Mouse (Mus musculus) forebrain, embryonic 16.5 days (tissue): ENCODE results near the gene Sigmar1. TPM values are rescaled to one million over a fixed set of nuclear protein-coding genes. Genes with fewer than 3 reads are reported as not detected.
A peak's percentile ranks its signal among the peaks of the same experiment; 100 is the strongest.

Source experiments
- ATAC-seq: fragments of 200-750 bp; cut with Nextera tagmentation; 2 replicates; pipeline ENCODE4 v1.8.0; 2017; ENCODE audit warnings: mild to moderate bottlenecking, moderate library complexity
- H3K27ac ChIP-seq: fragments of 300-500 bp; sonication (generic); 2 replicates; pipeline ENCODE4 v1.5.1; 2014; ENCODE audit warnings: low read length, control low read depth
- H3K27me3 ChIP-seq: fragments of 300-500 bp; sonication (generic); replicated peaks from 2 replicates; pipeline ENCODE4 v1.6.1; 2014; ENCODE audit warnings: low read length; ENCODE audit not compliant: control insufficient read depth, insufficient read depth
- H3K36me3 ChIP-seq: fragments of 300-500 bp; sonication (generic); 2 replicates; pipeline ENCODE4 v1.6.1; 2014; ENCODE audit not compliant: control insufficient read depth, insufficient read depth
- H3K4me1 ChIP-seq: fragments of 300-500 bp; sonication (generic); replicated peaks from 2 replicates; pipeline ENCODE4 v1.6.1; 2014; ENCODE audit warnings: low read length; ENCODE audit not compliant: control insufficient read depth, insufficient read depth
- H3K4me2 ChIP-seq: fragments of 300-500 bp; sonication (generic); 2 replicates; pipeline ENCODE4 v1.6.1; 2014; ENCODE audit warnings: mild to moderate bottlenecking, low read length, control low read depth
- H3K4me3 ChIP-seq: fragments of 300-500 bp; sonication (generic); replicated peaks from 2 replicates; pipeline ENCODE4 v1.5.1; 2014; ENCODE audit warnings: mild to moderate bottlenecking, low read length, control low read depth
- H3K9ac ChIP-seq: fragments of 300-500 bp; sonication (generic); replicated peaks from 2 replicates; pipeline ENCODE4 v1.6.1; 2014; ENCODE audit warnings: low read depth, low read length, control low read depth
- H3K9me3 ChIP-seq: fragments of 300-500 bp; sonication (generic); 2 replicates; pipeline ENCODE4 v1.6.1; 2016; ENCODE audit warnings: low read length; ENCODE audit not compliant: control insufficient read depth
- WGBS: fragments of 180-500 bp; shearing (Covaris S2); extraction: QIAGEN DNeasy Blood & Tissue Kit; methylation state at CpG from one replicate; pipeline ENCODE4 v1.1.7; 2014; 5-methylcytosine and 5-hydroxymethylcytosine counted together
- polyA plus RNA-seq: library from polyadenylated mRNA; unstranded; fragments of >200 nt; fragmentation: Nextera tagmentation; extraction: Ambion mirVana; gene quantifications from 2 replicates; pipeline ENCODE4 v1.2.1, GENCODE M21; 2015

The Sigmar1 gene
- polyA plus RNA-seq, 1 experiment from 2014 or later: 55.8 TPM

DNA sequence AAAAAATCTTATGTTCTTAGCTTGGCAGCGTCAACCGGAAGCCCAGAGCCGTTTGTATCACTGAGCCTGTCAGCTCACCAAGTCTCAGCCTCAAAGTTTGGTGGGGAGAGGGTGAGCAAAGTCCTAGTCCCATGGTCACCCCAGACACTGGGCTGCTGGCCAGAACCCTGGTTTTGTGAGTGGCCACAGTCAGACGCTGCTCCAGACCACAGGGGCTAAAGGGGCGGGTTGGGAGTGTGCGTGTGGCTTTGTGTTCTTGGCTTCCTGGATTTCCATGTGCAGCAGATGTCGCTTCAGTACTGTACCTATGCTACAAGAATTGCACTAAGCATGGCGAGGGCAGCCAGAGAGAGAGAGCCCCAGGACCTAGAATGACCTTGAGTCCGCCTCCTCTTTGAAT is 3.2 kb upstream of the Sigmar1 start:
- H3K9me3 ChIP-seq: no peaks in the 10 kb centered on the region
- H3K36me3 ChIP-seq: no peaks in the 10 kb centered on the region
- no peak overlapping the region for H3K4me3 ChIP-seq
- WGBS: 77% methylated on average over 9 of the region's 9 CpGs
- no peak overlapping the region for H3K27ac ChIP-seq
- no peak overlapping the region for H3K4me2 ChIP-seq
- no peak overlapping the region for H3K9ac ChIP-seq
- peaks cover 40% of the 10 kb centered on the region for H3K4me1 ChIP-seq
- ATAC-seq: no peak
- no peaks in the 10 kb centered on the region for H3K27me3 ChIP-seq

DNA sequence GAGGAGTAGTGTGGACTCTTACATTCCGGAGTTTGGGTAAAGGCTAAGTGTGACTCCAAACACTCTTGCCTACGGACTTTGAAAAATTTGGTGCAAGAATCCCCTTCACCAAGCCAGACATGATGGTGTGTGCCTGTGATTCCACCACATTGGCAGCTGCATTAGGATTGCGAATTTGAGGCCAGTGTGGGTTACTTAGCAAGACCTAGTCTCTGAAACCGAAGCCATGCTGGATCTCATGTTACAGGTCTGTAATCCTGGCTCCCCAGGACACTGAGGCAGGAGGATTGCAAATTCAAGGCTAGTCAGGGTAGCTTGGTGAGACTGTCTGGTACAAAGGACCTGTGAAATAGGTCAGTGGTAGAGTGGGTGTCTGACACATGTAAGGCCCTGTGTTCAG is 2.7 kb upstream of the Sigmar1 start:
- Histone ChIP-seq H3K27me3 (no peaks in the 10 kb centered on the region), H3K4me2 (no peak overlapping the region), H3K36me3 (no peaks in the 10 kb centered on the region), H3K4me3 (no peak overlapping the region), H3K9me3 (no peaks in the 10 kb centered on the region), H3K27ac (no peak overlapping the region), H3K4me1 (peaks cover 40% of the 10 kb centered on the region), H3K9ac (no peak overlapping the region)
- ATAC-seq: no peak
- WGBS: 93% methylated on average over 4 of the region's 4 CpGs

DNA sequence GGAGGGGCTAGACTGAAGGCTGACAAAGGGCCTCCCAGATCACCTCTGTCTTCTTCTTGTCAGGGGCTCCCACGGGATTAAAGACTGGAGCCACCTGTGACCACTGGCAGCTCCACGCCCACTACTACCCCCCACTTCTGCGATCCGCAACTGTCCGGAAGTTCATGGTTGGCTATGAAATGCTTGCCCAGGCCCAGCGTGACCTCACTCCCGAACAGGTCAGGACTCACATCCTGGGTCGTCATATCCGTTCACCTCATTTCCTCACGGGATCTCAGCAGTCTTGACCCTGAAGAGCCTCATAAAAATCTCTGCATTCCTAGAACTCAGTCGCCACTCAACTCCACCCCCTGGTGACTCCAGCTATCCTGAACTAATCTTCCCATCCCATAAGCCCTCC is 2.1 kb upstream of the Sigmar1 start:
- Histone ChIP-seq H3K4me2 (no peak overlapping the region), H3K9me3 (no peaks in the 10 kb centered on the region), H3K9ac (no peak overlapping the region), H3K27me3 (no peaks in the 10 kb centered on the region), H3K4me1 (peaks cover 40% of the 10 kb centered on the region), H3K4me3 (no peak overlapping the region), H3K36me3 (no peaks in the 10 kb centered on the region), H3K27ac (no peak overlapping the region)
- 85% methylated on average over 11 of the region's 11 CpGs for WGBS
- no peak for ATAC-seq

DNA sequence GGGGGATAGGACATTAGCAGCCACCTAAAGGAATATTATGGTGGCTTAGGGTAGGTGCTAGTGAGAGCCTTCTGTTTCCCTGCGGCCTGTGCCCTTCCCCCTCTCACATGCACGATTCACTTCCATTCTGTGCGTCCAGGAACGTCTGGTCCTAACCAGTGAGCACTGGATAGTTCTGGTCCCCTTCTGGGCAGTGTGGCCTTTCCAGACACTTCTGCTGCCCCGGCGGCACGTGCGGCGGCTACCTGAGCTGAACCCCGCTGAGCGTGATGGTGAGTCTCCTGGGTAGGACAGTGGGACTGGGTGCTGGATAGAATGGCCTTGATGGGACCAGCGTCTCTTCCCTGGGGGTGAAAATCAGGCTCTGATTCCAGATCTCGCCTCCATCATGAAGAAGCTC is 1.4 kb upstream of the Sigmar1 start:
- H3K27me3 ChIP-seq: no peaks in the 10 kb centered on the region
- 92% methylated on average over 13 of the region's 13 CpGs for WGBS
- H3K4me1 ChIP-seq: peaks cover 33% of the 10 kb centered on the region
- no peak overlapping the region for H3K9ac ChIP-seq
- H3K36me3 ChIP-seq: no peaks in the 10 kb centered on the region
- no peak overlapping the region for H3K4me3 ChIP-seq
- no peak overlapping the region for H3K27ac ChIP-seq
- ATAC-seq: no peak
- H3K4me2 ChIP-seq: no peak overlapping the region
- H3K9me3 ChIP-seq: no peaks in the 10 kb centered on the region

DNA sequence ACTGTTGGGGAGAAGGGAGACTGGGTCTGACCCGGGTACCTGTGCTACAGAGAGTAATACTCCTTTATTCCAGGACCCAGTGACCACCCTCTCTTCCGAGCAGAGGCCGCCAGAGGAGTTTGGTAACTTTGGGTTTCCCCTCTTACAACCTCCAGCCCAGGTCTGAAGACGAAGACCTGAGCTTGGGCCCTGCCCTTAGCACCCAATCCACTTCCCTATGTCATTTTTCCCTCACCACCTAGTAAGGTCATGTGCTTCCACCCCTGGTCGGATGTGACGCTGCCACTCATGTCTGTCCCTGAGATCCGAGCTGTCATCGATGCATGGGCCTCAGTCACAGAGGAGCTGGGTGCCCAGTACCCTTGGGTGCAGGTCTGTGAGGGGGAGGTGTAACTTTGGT is 483 bp upstream of the Sigmar1 start:
- peak overlapping the region; percentile 93 for H3K4me2 ChIP-seq
- H3K9ac ChIP-seq: peak overlapping the region; percentile 71; the same call in 1 of the 2 replicates
- no peak overlapping the region for H3K27ac ChIP-seq
- no peaks in the 10 kb centered on the region for H3K9me3 ChIP-seq
- 77% methylated on average over 8 of the region's 8 CpGs for WGBS
- peaks cover 26% of the 10 kb centered on the region for H3K4me1 ChIP-seq
- H3K4me3 ChIP-seq: peak overlapping the region; percentile 73
- no peaks in the 10 kb centered on the region for H3K36me3 ChIP-seq
- ATAC-seq: no peak
- no peaks in the 10 kb centered on the region for H3K27me3 ChIP-seq

DNA sequence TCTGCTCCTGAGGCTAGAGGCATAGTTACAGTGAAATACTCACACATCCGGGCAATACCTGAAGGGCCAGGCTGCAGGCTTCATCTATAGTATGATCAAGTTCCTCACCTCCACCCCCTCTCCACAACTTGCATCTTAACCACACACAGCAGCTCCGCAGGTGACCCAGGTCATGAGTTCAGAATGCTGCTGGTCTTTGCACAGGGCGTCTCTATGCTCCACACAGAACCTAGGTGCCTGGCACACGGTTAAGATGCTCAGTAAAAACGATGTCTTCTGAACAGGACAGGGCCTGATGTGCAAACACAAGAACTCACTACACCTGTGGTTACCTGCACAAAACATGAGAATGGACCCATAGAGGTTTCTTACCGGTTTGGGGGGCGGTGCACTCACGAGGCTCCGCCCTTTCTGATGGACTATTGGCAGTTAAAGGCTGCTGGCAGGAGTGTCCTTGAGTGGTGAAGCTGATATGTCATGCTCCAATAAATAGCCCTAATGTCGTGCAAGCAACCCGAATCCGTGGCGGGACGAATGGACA is 1.1 kb downstream of the Sigmar1 start, which contains the start of gene Galt:
Galt (plus strand) TSS at position 432 of the 541 bp plus-strand sequence.
- no peaks in the 10 kb centered on the region for H3K36me3 ChIP-seq
- H3K4me3 ChIP-seq: peak within 1 kb of the TSS; percentile 73
- peak; percentile 43 for ATAC-seq
- 11% methylated on average over 14 of the region's 14 CpGs for WGBS
- H3K27ac ChIP-seq: peak within 1 kb of the TSS; percentile 58
- no peaks in the 10 kb centered on the region for H3K9me3 ChIP-seq
- H3K4me2 ChIP-seq: peak within 1 kb of the TSS; percentile 93
- peak within 1 kb of the TSS; percentile 71 for H3K9ac ChIP-seq
- peaks cover 11% of the 10 kb centered on the region for H3K4me1 ChIP-seq
- H3K27me3 ChIP-seq: no peaks in the 10 kb centered on the region

DNA sequence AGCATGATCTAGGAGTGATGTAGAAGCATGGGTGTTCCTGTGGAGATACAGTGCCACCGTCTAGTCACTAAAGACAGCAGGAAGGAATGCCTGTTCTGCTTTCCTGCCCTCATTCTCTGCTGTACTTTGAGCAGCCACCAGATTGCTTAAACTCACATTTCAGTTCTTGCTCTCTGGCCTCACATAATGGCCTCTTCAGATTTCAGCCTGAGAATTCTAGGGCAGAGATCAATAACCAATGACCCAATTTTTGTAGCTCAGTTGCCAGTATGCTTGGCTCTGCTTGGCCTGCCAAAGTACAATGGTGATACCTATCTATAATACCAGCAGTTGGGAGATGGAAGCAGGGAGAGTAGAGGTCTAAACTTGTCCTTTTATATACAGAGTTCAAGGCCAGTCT is 10.9 kb downstream of the Sigmar1 start:
- H3K4me1 ChIP-seq: peaks cover 12% of the 10 kb centered on the region
- H3K36me3 ChIP-seq: no peaks in the 10 kb centered on the region
- no peak for ATAC-seq
- H3K4me2 ChIP-seq: no peak overlapping the region
- H3K27ac ChIP-seq: no peak overlapping the region
- whole genome bisulfite sequencing: 71% methylated on average over 1 of the region's 1 CpGs
- no peak overlapping the region for H3K4me3 ChIP-seq
- H3K9ac ChIP-seq: no peak overlapping the region
- H3K9me3 ChIP-seq: 0 out of 2 replicates have a peak, but pooled peaks cover 3% of the 10 kb centered on the region
- H3K27me3 ChIP-seq: 0 out of 2 replicates have a peak, but pooled peaks cover 3% of the 10 kb centered on the region

DNA sequence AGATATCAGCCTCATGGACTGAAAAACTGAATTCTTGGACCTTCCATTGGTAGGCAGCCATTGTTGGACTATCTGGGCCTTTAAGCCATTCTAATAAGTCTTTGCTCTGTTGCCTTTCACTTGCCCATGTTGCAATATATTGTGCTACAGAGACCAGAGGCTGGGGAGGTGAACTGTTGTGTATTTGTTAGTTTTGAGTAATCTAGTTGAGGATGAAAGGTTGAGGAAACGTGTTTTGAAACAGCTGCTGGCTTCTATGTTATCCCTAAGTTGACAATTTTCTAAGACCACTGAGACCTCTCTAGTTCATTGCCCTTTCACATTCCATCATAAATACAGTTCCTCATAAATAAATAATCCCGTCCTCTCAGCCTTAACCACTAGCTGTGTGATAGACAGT is 11.8 kb downstream of the Sigmar1 start:
- H3K4me1 ChIP-seq: peaks cover 21% of the 10 kb centered on the region
- no peak overlapping the region for H3K9ac ChIP-seq
- WGBS: 79% methylated on average over 2 of the region's 2 CpGs
- 0 out of 2 replicates have a peak, but pooled peaks cover 3% of the 10 kb centered on the region for H3K27me3 ChIP-seq
- no peak overlapping the region for H3K27ac ChIP-seq
- H3K9me3 ChIP-seq: 0 out of 2 replicates have a peak, but pooled peaks cover 3% of the 10 kb centered on the region
- H3K4me3 ChIP-seq: no peak overlapping the region
- H3K36me3 ChIP-seq: no peaks in the 10 kb centered on the region
- ATAC-seq: no peak
- H3K4me2 ChIP-seq: no peak overlapping the region

DNA sequence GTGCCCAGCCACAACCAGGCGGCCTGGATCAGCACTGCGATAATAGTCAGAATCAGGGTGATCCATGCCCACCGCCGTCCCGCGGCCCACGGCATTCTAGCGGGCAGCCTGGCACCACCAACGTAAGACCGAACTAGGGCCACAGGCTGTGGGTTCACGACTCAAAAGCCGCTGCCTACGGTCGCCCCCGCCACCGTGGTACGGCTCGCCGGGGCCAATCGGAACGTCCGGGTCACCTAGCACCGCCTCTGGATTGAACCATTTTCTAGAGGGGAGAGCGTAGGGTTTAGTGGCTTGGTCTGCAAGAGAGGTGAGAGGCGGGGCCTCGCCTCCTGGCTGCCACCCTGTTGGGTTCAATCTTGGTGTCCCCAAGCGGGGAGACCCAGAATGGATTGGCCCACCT is 14.8 kb downstream of the Sigmar1 start:
- peak; percentile 96 for ATAC-seq
- H3K4me3 ChIP-seq: peak overlapping the region; percentile 82
- H3K9ac ChIP-seq: peak overlapping the region; percentile 82
- 0% methylated on average over 27 of the region's 27 CpGs for whole genome bisulfite sequencing
- H3K27ac ChIP-seq: peak overlapping the region; percentile 80
- peak overlapping the region; percentile 93 for H3K4me2 ChIP-seq
- no peaks in the 10 kb centered on the region; the same call in 1 of the 2 replicates for H3K36me3 ChIP-seq
- peaks cover 21% of the 10 kb centered on the region for H3K4me1 ChIP-seq
- H3K9me3 ChIP-seq: 0 out of 2 replicates have a peak, but pooled peaks cover 3% of the 10 kb centered on the region
- 0 out of 2 replicates have a peak, but pooled peaks cover 3% of the 10 kb centered on the region for H3K27me3 ChIP-seq
